Mouse (Mus musculus) forebrain, postnatal 0 days (tissue): ENCODE measurements around the gene Gpatch8. TPM values are rescaled to one million over a fixed set of nuclear protein-coding genes. Genes with fewer than 3 reads are reported as not detected.

Experiments used
- ATAC-seq: fragments of 200-750 bp; cut with Nextera tagmentation; 2 replicates; pipeline ENCODE4 v1.8.0; 2017; ENCODE audit warnings: mild to moderate bottlenecking, moderate library complexity
- DNase-seq: peaks from one replicate; pipeline ENCODE4 v3.0.0-alpha.2; 2015
- H3K27ac ChIP-seq: fragments of 300-500 bp; sonication (generic); 2 replicates; pipeline ENCODE4 v1.5.1; 2014; ENCODE audit warnings: low read depth, mild to moderate bottlenecking, antibody characterized with exemption, low read length, moderate library complexity, mixed read lengths
- H3K27me3 ChIP-seq: fragments of 300-500 bp; sonication (generic); 2 replicates; pipeline ENCODE4 v1.6.1; 2014; ENCODE audit warnings: mild to moderate bottlenecking, low read length, mixed read lengths; ENCODE audit not compliant: insufficient read depth
- H3K36me3 ChIP-seq: fragments of 300-500 bp; sonication (generic); 2 replicates; pipeline ENCODE4 v1.6.1; 2014; ENCODE audit warnings: mild to moderate bottlenecking, moderate library complexity; ENCODE audit not compliant: insufficient read depth
- H3K4me1 ChIP-seq: fragments of 300-500 bp; sonication (generic); 2 replicates; pipeline ENCODE4 v1.6.1; 2014; ENCODE audit warnings: antibody characterized with exemption; ENCODE audit not compliant: insufficient read depth
- H3K4me2 ChIP-seq: fragments of 300-500 bp; sonication (generic); 2 replicates; pipeline ENCODE4 v1.6.1; 2014; ENCODE audit warnings: low read depth, mild to moderate bottlenecking, moderate library complexity
- H3K4me3 ChIP-seq: fragments of 300-500 bp; sonication (generic); 2 replicates; pipeline ENCODE4 v1.5.1; 2014; ENCODE audit warnings: low read depth, low read length, mixed read lengths
- H3K9ac ChIP-seq: fragments of 300-500 bp; sonication (generic); 2 replicates; pipeline ENCODE4 v1.6.1; 2014; ENCODE audit warnings: mild to moderate bottlenecking
- H3K9me3 ChIP-seq: fragments of 300-500 bp; sonication (generic); 2 replicates; pipeline ENCODE4 v1.6.1; 2016; ENCODE audit warnings: low read length
- CTCF ChIP-seq: sonication (generic); IDR thresholded peaks from 2 replicates; pipeline ENCODE4 v1.5.1; 2016; ENCODE audit warnings: antibody characterized with exemption, control low read depth, low read depth
- WGBS: fragments of 180-500 bp; shearing (Covaris S2); extraction: QIAGEN DNeasy Blood & Tissue Kit; methylation state at CpG from one replicate; pipeline ENCODE4 v1.1.7; 2014; 5-methylcytosine and 5-hydroxymethylcytosine counted together
- polyA plus RNA-seq: library from polyadenylated mRNA; unstranded; fragments of >200 nt; fragmentation: Nextera tagmentation; extraction: Ambion mirVana; gene quantifications from 2 replicates; pipeline ENCODE4 v1.2.1, GENCODE M21; 2015
- total RNA-seq: library from RNA; depleted of rRNA; stranded (reverse); fragments of >200 nt; gene quantifications from 2 replicates; pipeline ENCODE4 v1.2.3, GENCODE M21; 2014

Gpatch8 gene
- total and polyA plus RNA-seq, 2 experiments from 2014 or later: 29.5 to 45.5 TPM

DNA sequence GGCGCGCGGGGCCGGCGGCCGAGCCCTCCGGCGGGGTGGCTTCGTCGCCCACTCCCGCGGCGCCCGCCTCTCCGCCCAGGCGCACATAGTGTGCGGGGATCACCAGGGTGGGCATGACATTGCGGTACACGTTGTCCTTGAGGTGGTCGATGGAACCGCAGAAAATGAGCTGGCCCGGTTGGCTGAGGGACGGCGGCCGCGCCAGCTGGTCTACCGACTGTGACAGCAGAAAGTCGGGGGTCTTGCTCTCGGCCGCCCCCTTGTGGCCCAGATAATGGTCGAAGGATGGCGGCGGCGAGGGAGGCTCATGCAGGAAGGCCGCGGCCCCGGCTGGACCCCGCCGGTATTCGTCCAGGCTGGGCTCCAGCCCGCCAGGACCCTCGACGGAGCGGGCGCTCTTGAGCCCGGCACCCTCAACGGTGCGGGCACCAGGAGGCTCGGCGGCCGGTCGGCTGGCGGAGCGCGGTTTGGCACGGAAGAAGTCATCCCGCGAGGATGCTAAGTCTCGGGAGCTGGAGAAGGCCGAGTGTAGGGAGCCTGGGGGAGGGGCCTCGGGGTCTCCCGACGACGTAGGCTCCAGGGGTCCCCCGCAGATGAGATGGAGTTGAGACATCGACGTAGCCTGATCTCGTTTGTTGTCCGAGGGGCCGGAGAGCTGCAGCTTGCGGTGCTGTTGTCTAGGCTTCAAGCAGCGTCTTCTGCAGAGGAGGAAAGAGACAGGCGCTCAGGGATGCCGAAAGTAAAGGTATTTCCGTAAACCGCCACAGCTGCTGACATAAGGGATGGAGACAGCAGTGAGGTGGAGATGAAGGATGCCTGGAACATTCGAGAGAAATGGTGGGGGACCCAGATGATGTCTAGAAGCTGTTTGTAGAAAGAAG is 117.7 kb downstream of the Gpatch8 start:
- TF ChIP-seq CTCF: peak; percentile 82
- no peaks in the 10 kb centered on the region for H3K9me3 ChIP-seq
- 12% methylated on average over 77 of the region's 77 CpGs for WGBS
- H3K27ac ChIP-seq: peak overlapping the region; percentile 64; the same call in 1 of the 2 replicates
- H3K4me1 ChIP-seq: peaks cover 12% of the 10 kb centered on the region
- peak; percentile 47 for ATAC-seq
- peak overlapping the region; percentile 47 for H3K9ac ChIP-seq
- peak; percentile 87 for DNase-seq
- peaks cover 77% of the 10 kb centered on the region for H3K36me3 ChIP-seq
- H3K27me3 ChIP-seq: no peaks in the 10 kb centered on the region
- peak overlapping the region; percentile 55 for H3K4me2 ChIP-seq
- peak overlapping the region; percentile 25 for H3K4me3 ChIP-seq

DNA sequence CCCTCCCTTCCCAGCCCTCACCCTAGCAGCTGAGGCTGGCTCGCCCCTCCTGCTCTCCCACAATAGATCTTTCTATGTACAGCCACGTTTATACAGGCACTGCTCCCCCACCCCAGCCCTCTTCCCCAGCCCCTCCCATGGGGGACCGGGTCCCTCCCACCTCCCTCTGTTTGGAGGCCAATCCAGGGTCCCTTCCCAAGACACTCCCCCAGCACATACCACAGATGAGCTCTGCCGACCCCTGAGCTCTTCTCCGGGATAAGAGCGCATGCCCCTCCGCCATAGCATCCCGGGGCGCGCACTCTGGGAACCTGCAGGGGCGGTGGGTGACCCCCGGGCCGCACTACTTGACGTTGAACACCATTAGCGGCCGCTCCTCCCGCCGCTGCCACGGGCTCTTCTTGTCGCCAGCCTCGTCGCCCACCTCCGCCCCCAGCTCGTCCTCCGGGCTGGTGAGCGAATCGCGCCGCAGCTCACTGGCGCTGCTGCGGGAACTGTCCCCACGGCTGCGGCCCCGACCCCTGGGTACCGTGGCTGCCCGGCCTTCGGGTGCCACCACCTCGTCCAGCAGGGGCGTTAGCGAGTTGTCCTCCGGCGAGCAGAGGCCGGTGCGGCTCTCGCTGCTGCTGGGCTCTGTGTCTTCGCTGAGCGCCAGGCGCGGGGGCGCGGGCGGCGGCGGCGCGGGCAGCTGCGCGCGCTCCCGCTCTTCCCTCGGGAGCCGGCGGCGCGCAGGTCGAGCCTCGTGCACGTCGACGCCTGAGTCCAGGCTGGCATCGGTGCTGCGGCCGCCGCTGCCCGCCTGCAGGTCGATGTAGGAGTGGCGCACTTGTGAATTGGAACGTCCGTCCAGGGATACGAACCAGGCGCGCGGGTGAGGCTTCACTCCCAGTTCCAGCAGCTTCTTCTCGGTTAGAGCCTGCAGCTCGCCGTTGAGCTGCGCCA is 118.8 kb downstream of the Gpatch8 start:
- peak overlapping the region; percentile 55 for H3K4me2 ChIP-seq
- peaks cover 76% of the 10 kb centered on the region for H3K36me3 ChIP-seq
- peaks cover 12% of the 10 kb centered on the region for H3K4me1 ChIP-seq
- peak overlapping the region; percentile 64 for H3K27ac ChIP-seq
- H3K4me3 ChIP-seq: peak overlapping the region; percentile 25
- TF ChIP-seq CTCF: peak; percentile 50
- H3K9ac ChIP-seq: peak overlapping the region; percentile 47
- ATAC-seq: peak; percentile 26
- H3K27me3 ChIP-seq: no peaks in the 10 kb centered on the region
- WGBS: 9% methylated on average over 87 of the region's 87 CpGs
- DNase-seq: peak; percentile 75
- no peaks in the 10 kb centered on the region for H3K9me3 ChIP-seq

- Histone ChIP-seq H3K4me2 (no peak overlapping the region), H3K4me3 (no peak overlapping the region), H3K9ac (no peak overlapping the region), H3K4me1 (peaks cover 12% of the 10 kb centered on the region), H3K9me3 (no peaks in the 10 kb centered on the region), H3K27ac (no peak overlapping the region), H3K36me3 (peaks cover 70% of the 10 kb centered on the region), H3K27me3 (no peaks in the 10 kb centered on the region)
- no peak for TF ChIP-seq CTCF
- ATAC-seq: no peak
- peak; percentile 10 for DNase-seq
- 75% methylated on average over 10 of the region's 10 CpGs for WGBS
These were observed 119.8 kb downstream of the Gpatch8 start for GRCm38 (mm10) chr11:102436471-102436790.

DNA sequence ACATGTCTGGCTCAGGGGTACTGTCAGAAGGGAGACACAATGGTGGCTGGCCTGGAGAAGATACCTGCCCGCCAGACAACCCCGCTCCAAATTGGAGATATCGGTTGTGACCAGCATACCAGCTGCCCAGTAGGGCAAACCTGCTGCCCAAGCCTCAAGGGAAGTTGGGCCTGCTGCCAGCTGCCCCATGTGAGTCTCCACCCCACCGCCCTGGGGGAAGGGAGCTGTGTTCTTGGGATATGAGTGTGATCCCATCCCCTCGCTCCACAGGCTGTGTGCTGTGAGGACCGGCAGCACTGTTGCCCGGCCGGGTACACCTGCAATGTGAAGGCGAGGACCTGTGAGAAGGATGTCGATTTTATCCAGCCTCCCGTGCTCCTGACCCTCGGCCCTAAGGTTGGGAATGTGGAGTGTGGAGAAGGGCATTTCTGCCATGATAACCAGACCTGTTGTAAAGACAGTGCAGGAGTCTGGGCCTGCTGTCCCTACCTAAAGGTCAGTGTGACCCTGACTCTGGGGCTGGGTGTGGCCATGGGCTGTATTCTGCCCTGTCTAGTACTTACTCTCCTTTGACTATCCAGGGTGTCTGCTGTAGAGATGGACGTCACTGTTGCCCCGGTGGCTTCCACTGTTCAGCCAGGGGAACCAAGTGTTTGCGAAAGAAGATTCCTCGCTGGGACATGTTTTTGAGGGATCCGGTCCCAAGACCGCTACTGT is 120.3 kb downstream of the Gpatch8 start:
- Histone ChIP-seq H3K4me3 (no peak overlapping the region), H3K36me3 (peaks cover 67% of the 10 kb centered on the region), H3K27ac (no peak overlapping the region), H3K4me2 (no peak overlapping the region), H3K9ac (no peak overlapping the region), H3K27me3 (no peaks in the 10 kb centered on the region), H3K4me1 (peaks cover 12% of the 10 kb centered on the region), H3K9me3 (no peaks in the 10 kb centered on the region)
- ATAC-seq (no peak), DNase-seq (no peak)
- no peak for TF ChIP-seq CTCF
- WGBS: 88% methylated on average over 18 of the region's 18 CpGs

DNA sequence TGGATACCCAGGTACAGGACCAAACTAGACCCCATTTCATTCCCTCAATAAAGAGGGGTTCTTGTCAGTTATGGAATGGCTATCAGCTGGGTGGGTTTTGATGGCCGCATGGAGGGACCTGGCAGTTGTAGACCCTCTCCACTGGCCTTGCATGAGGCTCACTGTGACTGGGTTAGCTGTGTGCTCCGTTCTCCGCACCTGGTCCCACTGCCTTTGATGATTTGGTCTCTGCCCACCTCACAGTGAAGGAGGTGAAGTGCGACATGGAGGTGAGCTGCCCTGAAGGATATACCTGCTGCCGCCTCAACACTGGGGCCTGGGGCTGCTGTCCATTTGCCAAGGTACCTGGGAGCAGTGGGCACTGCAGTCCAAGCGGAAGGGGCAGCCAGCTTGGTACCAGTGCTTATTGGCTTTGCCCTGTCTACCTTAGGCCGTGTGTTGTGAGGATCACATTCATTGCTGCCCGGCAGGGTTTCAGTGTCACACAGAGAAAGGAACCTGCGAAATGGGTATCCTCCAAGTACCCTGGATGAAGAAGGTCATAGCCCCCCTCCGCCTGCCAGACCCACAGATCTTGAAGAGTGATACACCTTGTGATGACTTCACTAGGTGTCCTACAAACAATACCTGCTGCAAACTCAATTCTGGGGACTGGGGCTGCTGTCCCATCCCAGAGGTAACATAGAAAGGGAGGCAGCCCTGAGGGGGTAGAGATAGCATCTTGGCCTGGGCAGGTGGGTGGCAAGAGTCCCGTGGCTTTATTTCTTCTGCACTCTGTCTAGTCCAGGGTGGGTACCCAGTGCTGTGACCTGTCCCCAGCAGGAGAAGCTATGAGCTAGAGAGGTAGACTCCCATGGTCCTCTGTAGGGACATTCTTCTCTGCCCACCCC is 121.1 kb downstream of the Gpatch8 start:
- Histone ChIP-seq H3K27me3 (no peaks in the 10 kb centered on the region), H3K36me3 (peaks cover 59% of the 10 kb centered on the region), H3K4me3 (no peak overlapping the region), H3K4me2 (no peak overlapping the region), H3K4me1 (peaks cover 12% of the 10 kb centered on the region), H3K9ac (no peak overlapping the region), H3K27ac (no peak overlapping the region), H3K9me3 (no peaks in the 10 kb centered on the region)
- DNase-seq: no peak
- WGBS: 93% methylated on average over 11 of the region's 11 CpGs
- no peak for TF ChIP-seq CTCF
- no peak for ATAC-seq

DNA sequence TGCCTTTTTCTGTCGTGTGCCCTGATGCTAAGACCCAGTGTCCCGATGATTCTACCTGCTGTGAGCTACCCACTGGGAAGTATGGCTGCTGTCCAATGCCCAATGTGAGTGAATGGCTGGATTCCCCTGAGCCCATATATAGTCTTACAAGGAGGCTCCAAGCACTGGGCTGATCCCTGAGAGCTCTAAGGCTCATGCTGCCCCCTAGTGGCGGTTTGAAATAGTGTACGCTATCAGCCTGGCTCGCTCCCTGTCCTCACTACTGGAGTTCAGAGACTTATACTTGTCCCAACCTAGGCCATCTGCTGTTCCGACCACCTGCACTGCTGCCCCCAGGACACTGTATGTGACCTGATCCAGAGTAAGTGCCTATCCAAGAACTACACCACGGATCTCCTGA is 121.8 kb downstream of the Gpatch8 start:
- Histone ChIP-seq H3K36me3 (peaks cover 53% of the 10 kb centered on the region), H3K27ac (no peak overlapping the region), H3K9me3 (no peaks in the 10 kb centered on the region), H3K9ac (no peak overlapping the region), H3K27me3 (no peaks in the 10 kb centered on the region), H3K4me2 (no peak overlapping the region), H3K4me3 (no peak overlapping the region), H3K4me1 (peaks cover 12% of the 10 kb centered on the region)
- peak; percentile 96 for TF ChIP-seq CTCF
- peak; percentile 94 for DNase-seq
- ATAC-seq: peak; percentile 61
- WGBS: 3% methylated on average over 7 of the region's 7 CpGs
